Mouse (Mus musculus): ENCODE data around the gene Timeless. TPM values are rescaled to one million over a fixed set of nuclear protein-coding genes. Genes with fewer than 3 reads are reported as not detected.

Timeless gene
- polyA plus RNA-seq (2017; shearing (Covaris generic)), result 10 to 100 TPM; 17.0 to 20.1 TPM

GRCm38 (mm10) chr10:128231697-128232419 is at the start of gene Timeless:
Gene Timeless, plus strand, starts transcription at chr10:128232065.

DNA sequence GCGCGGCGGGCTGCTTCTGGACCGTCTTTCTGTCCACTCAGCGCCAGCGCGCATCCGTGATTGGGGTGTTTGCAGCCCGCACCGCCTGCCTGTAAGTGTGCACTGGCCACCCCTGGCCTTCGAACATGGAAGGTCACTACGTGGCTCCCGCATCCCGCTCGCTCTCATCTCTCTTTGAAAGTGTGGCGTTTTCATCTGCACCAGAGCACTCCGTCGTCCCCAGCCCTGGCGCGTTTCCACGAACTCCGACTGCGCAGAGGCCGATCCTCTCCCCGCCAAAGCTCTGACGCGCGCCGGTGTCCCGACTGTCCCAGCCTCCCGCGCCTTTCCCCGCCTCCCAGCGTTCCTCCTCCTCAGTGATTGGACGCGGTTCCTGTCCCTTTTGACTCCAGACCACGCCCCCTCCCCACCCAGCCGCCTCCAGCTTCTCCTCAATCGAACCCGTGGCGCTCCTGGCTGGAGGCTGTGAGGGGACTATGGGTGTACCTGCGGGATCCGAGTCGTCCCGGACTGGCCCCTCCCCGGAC is 37.8 kb upstream of the Timeless start, which contains the start of gene Gls2:
Gene Gls2, plus strand, starts transcription at position 434 of the 527 bp plus-strand sequence.

GRCm38 (mm10) chr10:128211390-128212108 is 20.3 kb upstream of the Timeless start, which contains the start of gene Spryd4:
Gene Spryd4, minus strand, starts transcription at chr10:128211807.

GRCm38 (mm10) chr10:128225538-128225937 is 6.3 kb upstream of the Timeless start, which contains the start of gene Mip:
Gene Mip, plus strand, starts transcription at chr10:128225838.

GRCm38 (mm10) chr10:128253677-128254255 is 21.9 kb downstream of the Timeless start, which contains the start of gene Apon:
Gene Apon, plus strand, starts transcription at chr10:128254096.

DNA sequence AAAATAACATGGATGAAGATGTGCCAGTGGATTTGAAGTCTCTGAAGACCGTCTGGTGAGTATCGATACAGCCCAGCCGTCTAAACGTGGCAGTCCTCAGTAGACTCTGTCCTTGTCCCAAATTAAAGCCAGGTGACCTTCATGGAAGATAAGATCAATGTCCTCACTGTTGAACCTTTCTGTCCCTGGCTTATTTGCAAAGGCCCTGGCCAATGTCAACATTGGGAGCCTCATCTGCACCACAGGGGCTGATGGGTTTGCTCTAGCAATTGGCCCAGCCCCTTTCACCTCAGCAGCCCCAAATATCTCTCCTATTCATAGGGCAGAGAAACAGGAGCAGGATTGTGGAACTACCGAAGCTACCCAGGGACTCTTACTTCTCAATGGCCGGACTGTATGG is 36.5 kb downstream of the Timeless start, which contains the start of gene Apof:
Gene Apof, plus strand, starts transcription at position 301 of the 400 bp plus-strand sequence.

DNA sequence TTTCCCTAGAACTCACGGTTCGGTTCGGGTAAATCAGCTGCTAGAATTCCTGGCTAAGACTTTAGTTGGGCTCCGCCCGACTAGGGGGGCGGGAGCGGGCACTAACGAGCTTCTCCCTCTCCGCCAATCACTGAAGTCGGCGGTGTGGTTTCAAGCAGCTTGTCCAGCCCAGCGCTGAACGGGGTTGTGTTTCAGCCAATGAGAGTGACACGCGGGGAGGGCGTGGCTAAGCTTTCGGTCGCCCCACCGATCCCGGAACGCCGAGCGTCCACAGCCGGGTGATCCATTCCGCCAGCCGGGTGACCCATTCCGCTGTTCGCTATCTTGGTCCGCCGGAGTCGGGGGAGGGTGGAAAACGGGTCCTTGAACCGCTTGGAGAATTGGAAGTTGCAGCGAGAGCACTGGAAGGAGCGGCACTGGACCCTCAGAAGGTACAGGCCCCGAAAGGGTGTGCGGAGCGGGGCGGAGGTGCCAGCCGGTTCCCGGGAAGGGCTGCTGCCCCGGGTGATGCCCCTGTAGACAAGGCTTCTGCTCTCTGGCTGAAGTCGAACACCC is 38.5 kb downstream of the Timeless start, which contains the start of gene Stat2:
Gene Stat2, plus strand, starts transcription at position 273 of the 555 bp plus-strand sequence.

DNA sequence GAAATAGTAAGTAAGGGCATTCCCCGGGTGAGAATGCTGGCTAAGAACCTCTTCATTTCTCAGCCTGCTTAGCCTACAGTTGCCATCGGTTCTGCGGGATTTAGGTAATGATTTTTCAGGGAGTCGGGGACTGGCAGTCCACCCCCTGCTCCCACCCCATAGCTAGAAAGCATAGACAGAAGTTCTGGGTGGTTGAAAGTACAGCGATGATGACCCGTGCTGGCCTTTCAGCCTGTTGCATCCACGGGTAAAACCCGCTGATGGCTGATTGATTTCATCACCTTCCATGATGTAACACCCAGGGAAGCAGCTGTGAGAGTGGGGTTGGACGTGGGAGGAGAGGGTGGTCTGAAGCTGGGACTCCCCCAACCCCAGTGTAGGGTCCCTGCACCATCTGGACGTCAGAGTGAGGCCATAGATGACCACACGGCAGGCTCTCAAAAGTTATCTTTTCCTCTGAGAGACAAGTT is 66.9 kb downstream of the Timeless start, which contains the start of gene Il23a:
Gene Il23a, minus strand, starts transcription at position 51 of the 470 bp plus-strand sequence.

Other genes with a start within 250 kb of the Timeless start
- under 1 TPM in 1 of 2 experiments, not detected in 1; 0.42 TPM for gene Hsd17b6, start 224.5 kb upstream of the Timeless start, polyA plus RNA-seq (2017; shearing (Covaris generic))
- gene Prim1, start 216.9 kb upstream of the Timeless start, polyA plus RNA-seq (2017; shearing (Covaris generic)), result 10 to 100 TPM; 22.4 to 26.6 TPM
- 100 to 1,000 TPM; 601 to 712 TPM for gene Naca, start 196.5 kb upstream of the Timeless start, polyA plus RNA-seq (2017; shearing (Covaris generic))
- gene Ptges3, start 173.1 kb upstream of the Timeless start, polyA plus RNA-seq (2017; shearing (Covaris generic)), result 10 to 100 TPM; 92.6 to 99.4 TPM
- gene Atp5b, start 148.8 kb upstream of the Timeless start, polyA plus RNA-seq (2017; shearing (Covaris generic)), result 1,000 to 10,000 TPM; 1,203 to 1,225 TPM
- gene Baz2a, start 140.5 kb upstream of the Timeless start, polyA plus RNA-seq (2017; shearing (Covaris generic)), result 10 to 100 TPM; 52.9 to 72.5 TPM
- gene Rbms2, start 51.8 kb upstream of the Timeless start, polyA plus RNA-seq (2017; shearing (Covaris generic)), result 10 to 100 TPM; 21.7 to 29.0 TPM
- gene Gls2, start 37.6 kb upstream of the Timeless start, polyA plus RNA-seq (2017; shearing (Covaris generic)), result under 1 TPM; 0.18 to 0.33 TPM
- 10 to 100 TPM; 11.3 to 17.9 TPM for gene Spryd4, start 20.3 kb upstream of the Timeless start, polyA plus RNA-seq (2017; shearing (Covaris generic))
- gene Mip, start 6.2 kb upstream of the Timeless start, polyA plus RNA-seq (2017; shearing (Covaris generic)), result not detected
- gene Apon, start 22.0 kb downstream of the Timeless start, polyA plus RNA-seq (2017; shearing (Covaris generic)), result under 1 TPM in 1 of 2 experiments, not detected in 1; 0.14 TPM
- not detected for gene Apof, start 36.6 kb downstream of the Timeless start, polyA plus RNA-seq (2017; shearing (Covaris generic))
- 10 to 100 TPM; 57.7 to 94.2 TPM for gene Stat2, start 38.5 kb downstream of the Timeless start, polyA plus RNA-seq (2017; shearing (Covaris generic))
- gene Il23a, start 66.7 kb downstream of the Timeless start, polyA plus RNA-seq (2017; shearing (Covaris generic)), result under 1 TPM in 1 of 2 experiments, not detected in 1; 0.14 TPM
- gene Pan2, start 71.3 kb downstream of the Timeless start, polyA plus RNA-seq (2017; shearing (Covaris generic)), result 10 to 100 TPM; 32.7 to 39.5 TPM
- 100 to 1,000 TPM in 1 of 2 experiments, 10 to 100 TPM in 1; 96.0 to 137 TPM for gene Cnpy2, start 90.4 kb downstream of the Timeless start, polyA plus RNA-seq (2017; shearing (Covaris generic))
- gene Cs, start 105.7 kb downstream of the Timeless start, polyA plus RNA-seq (2017; shearing (Covaris generic)), result 100 to 1,000 TPM; 162 to 168 TPM
- gene Coq10a, start 136.9 kb downstream of the Timeless start, polyA plus RNA-seq (2017; shearing (Covaris generic)), result 10 to 100 TPM; 34.4 to 35.4 TPM
- 1 to 10 TPM; 8.2 to 9.5 TPM for gene Ankrd52, start 145.1 kb downstream of the Timeless start, polyA plus RNA-seq (2017; shearing (Covaris generic))
- gene Slc39a5, start 169.2 kb downstream of the Timeless start, polyA plus RNA-seq (2017; shearing (Covaris generic)), result under 1 TPM; 0.24 to 0.72 TPM
- 100 to 1,000 TPM; 109 to 121 TPM for gene Nabp2, start 179.4 kb downstream of the Timeless start, polyA plus RNA-seq (2017; shearing (Covaris generic))
- 10 to 100 TPM; 28.9 to 37.8 TPM for gene Rnf41, start 179.6 kb downstream of the Timeless start, polyA plus RNA-seq (2017; shearing (Covaris generic))
- 100 to 1,000 TPM in 1 of 2 experiments, 10 to 100 TPM in 1; 97.3 to 105 TPM for gene Smarcc2, start 227.2 kb downstream of the Timeless start, polyA plus RNA-seq (2017; shearing (Covaris generic))

All from activated CD4-positive, CD25-positive, alpha-beta regulatory T cell (primary cell).